Mouse (Mus musculus) small intestine, adult 2 months (tissue): ENCODE measurements around the gene Sp6.

Experiments used
- CTCF ChIP-seq: fragments of 200-500 bp; IDR thresholded peaks from 2 replicates; pipeline ENCODE4 v1.5.1; 2012; ENCODE audit warnings: low read depth, mild to moderate bottlenecking, control low read depth, inconsistent platforms, low read length, moderate library complexity, mixed read lengths; ENCODE audit not compliant: insufficient replicate concordance, insufficient read length; ENCODE audit errors: extremely low read depth
- POLR2A ChIP-seq: fragments of 200-500 bp; IDR thresholded peaks from 2 replicates; pipeline ENCODE4 v1.6.1; 2012; ENCODE audit warnings: low read depth, mild to moderate bottlenecking, control low read depth, inconsistent platforms, low read length, moderate library complexity

DNA sequence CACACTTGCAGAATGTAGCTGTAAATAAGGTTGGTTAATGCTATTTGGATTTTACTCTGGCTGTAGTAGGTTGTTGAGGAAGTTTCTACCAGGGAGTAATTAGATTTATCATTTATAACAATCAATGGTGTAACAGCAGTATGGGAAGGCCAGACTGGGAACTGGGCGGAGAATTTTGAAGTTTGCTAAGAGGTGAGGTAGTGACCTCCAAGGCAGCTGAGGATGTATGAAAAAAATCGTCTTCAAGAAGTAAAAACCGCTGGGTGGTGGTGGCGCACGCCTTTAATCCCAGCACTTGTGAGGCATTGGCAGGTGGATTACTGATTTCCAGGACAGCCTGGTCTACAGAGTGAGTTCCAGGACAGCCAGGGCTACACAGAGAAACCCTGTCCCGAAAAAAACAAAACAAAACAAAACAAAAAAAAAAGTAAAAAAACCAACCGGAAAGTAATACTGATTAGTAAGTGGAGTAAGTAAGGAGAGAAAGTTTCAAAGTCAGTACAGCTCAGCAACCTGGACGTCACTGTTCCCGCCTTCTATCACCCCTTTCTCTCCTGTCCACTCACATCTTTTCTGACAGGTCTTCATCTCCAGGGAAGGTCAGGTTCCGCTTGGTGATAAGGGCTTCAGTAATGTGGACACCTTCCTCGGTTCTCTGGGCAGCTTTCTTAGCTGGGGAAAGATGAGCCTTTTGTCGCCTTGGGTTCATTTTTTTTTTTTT is 27.3 kb downstream of the Sp6 start:
- TF ChIP-seq CTCF (no peak), POLR2A (no peak)
